Mouse (Mus musculus) retina, postnatal 1 day (tissue): ENCODE measurements around the gene Cfap54.

Source experiments
- DNase-seq: peaks from one replicate; pipeline ENCODE4 v3.0.0-alpha.2; 2012

The Cfap54 gene

GRCm38 (mm10) chr10:93095827-93096226 lies 14.4 kb upstream of the Cfap54 start:
- no peak for DNase-seq

DNA sequence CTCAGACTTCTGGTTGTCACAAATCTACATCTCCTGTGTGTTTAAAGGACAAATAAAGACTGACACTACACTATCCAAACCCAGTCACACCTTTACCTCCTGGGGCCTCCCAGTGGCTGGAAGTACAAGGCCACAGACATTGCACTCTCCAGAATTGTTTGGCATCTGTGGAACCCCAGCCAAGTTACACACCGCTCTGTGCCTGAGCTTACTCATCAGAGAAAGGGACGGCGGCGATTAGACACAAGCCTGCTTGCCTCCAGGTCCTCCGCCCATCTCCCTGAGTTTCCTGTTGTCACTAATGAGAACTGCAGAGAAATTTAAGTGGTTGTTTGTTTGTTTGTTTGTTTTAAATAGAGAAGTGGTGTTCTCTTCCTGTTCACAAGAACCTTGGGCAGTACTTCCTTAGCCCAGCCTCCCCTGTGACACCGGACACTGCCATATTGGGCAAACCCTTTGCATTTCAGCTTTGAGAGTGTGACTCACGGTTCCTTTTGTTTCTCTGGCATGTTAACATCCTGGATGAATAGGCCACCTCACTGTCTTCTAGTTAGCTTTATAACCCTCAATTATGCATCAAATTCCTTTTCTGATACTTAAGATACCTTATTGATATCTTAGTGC lies 13.7 kb upstream of the Cfap54 start:
- no peak for DNase-seq

- DNase-seq, result no peak
Observed at GRCm38 (mm10) chr10:93091928-93092327, 10.5 kb upstream of the Cfap54 start.

DNA sequence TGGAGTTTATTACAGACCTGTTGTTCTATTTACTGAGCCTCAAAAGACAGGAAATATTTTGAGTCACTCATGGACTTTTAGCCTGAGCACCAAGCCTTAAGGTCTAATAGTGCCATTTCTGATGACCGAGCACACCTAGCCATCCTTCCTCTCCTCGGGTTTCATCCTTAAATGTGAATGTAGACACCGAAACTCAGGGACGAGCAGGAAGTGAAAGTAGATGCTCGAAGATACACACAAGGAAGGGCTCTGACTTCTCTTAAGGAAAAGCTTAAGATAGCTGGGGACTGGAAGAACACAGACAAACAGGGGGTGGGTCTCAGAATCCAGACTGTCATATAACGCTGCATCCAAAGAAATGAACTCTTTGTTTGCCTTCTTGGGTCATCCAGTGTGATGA lies 8.8 kb upstream of the Cfap54 start:
- no peak for DNase-seq

DNA sequence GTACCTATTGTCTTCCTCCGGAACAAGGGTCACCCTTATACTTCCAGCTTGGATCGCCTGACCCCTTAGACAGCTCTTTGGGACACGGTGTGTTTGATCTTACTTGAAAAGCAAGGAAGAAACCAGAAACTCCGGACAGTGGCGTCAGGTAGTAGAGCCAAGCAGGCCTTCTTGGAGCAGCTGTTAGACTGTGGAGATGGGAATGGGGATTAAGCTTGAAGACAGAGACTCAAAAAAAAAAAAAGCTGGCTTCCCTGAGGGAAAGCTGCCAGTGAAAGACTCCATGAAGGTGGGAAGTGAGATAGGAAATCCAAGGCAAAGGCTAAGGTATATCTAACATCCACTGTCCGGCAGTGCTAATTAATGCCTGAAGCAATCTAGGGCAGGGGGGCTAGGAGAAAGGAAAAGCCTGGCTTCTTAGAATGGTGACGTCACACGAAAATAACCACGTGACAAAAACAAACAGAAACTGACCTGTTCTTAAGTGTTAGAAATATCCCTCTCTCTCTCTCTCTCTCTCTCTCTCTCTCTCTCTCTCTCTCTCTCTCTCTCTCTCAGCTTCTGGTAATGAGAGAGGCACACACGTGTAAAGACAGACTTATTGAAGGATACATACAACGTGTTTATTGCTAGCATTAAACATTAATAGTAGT lies 7.1 kb upstream of the Cfap54 start:
- no peak for DNase-seq

GRCm38 (mm10) chr10:93087504-93087903 lies 6.1 kb upstream of the Cfap54 start:
- DNase-seq, result no peak

- DNase-seq, result no peak
Observed at GRCm38 (mm10) chr10:93083963-93084340, 2.5 kb upstream of the Cfap54 start.

- DNase-seq, result peak; percentile 64
Observed at GRCm38 (mm10) chr10:93083198-93083962, 2.0 kb upstream of the Cfap54 start.

DNA sequence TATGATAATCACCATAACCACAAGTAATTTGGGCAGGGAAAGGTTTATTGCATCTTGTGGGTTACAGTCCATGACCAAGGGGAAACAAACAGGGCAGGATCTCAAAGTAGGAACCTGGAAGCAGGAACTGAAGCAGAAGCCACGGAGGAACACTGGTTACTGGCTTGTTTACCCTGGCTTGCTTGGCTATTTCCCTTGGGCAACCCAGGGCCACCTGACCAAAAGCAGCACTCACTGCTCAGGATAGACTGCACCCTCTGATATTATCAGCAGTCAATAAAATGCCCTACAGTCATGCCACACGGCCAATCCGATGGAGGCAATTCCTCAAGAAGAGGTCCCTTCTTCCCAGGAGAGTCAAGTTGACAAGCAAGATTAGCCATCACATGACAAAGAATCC lies 1.9 kb downstream of the Cfap54 start:
- no peak for DNase-seq

- no peak for DNase-seq
Observed at GRCm38 (mm10) chr10:93077935-93078479, 3.4 kb downstream of the Cfap54 start.

DNA sequence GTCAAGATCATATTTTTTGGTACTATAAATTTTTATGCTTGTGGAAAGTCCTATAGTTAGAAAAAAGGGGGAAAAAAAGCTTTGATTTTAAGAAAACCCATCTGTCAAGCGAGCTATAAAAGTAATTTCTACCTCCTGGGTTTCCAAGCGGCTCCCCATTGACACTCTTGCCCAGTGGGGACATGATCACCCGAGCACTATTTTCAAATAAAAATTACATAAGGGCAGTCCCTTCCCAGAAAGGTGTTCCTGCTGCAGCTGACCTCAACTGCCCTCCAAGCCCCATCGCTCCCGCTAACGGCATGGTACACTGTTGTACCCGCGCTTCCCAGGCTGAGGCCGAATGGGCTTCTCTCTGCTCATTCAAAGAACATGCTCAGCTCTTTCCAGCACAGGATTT lies 5.0 kb downstream of the Cfap54 start:
- DNase-seq, result no peak

DNA sequence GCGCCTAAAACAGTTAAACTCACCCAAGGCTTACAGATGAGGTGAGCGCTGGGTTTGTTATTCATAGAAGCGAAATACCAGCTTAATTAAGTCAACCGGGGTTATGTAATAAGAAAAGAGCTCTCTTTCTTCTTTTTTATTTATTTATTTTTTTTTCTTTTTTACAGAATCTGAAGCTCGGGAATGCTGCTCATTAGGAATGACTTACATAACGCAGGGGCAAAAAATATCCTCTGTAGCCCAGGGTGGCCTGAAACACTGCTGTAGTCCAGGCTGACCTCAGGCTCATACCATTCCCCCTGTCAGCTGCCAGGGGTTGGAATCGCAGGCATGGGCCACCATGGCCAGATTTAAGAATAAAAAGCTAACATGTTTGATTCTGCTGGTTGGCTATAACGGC lies 5.6 kb downstream of the Cfap54 start:
- no peak for DNase-seq

DNA sequence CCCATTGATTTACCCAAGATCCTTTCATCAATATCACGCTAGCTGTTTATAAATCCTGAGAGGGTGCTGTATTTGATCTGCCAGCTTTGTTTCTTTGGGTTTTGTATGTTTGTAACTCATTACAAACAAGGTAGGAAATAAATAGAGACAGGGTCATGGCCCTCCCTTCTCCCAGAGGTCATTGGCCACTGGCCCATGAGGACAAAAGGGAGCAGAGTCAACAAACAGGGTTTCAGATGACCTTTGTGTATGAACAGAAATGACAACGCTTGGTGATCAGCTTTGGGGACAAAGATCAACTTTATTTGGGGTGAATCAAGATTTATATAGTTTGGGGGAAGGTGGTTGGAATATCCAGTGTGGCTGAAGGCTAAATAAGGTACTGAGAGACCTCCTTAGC lies 8.6 kb downstream of the Cfap54 start:
- no peak for DNase-seq

GRCm38 (mm10) chr10:93071753-93072152 lies 9.7 kb downstream of the Cfap54 start:
- peak; percentile 49 for DNase-seq

DNA sequence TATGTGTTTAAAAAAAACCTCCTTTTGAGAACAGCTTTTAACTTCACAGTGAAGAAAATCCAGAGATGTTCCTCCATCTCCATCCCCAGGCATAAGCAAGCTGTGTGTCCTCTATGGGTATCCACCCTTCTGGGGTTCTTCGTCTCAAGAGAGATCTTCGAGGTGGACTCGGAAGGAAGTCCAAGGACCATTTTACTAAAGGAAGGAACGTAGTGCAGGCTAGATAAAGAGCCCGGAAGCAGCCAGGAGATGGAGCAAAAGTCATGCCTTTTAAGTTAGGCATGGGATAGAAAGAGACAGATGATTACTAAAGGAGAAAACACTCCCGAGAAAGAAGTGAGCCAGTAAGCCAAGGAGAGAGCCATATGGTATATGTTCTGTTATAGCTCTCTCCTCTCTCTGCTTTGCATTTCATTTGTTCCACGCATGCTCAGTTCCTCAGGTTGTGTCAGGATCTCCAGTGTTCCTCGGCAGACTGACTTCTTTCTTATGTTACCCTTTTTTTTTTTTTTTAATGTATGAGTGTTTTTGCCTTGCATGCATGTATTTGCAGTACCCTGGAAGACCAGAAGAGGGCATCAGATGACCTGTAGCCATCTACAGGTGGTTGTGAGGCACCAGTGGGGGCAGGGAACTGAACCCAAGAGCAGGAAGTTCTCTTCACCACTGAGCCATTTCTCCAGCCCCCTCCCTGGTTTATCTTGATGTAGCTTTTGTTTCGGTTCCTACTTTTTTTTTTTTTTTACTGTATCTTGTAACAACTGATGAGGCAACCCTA lies 11.1 kb downstream of the Cfap54 start:
- DNase-seq, result peak; percentile 57

DNA sequence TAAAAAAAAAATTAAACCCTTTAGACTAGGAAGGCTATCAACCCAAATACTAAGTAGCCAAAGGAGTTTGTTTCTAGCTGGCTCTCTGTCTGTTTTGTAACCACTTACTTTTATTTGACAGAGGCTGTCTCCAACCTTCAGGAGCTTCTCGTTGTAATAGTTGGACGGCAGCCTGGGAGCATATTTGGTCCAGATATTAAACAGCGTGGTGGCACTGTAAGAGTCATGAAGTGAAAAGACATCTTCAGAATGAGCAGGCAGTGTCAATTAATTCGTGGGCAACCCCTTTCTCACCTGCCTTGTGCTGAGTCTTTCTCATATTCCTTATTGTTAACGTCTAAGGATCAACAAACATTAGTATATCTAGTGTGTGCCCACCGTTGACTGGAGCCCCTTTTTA lies 11.7 kb downstream of the Cfap54 start:
- no peak for DNase-seq

DNA sequence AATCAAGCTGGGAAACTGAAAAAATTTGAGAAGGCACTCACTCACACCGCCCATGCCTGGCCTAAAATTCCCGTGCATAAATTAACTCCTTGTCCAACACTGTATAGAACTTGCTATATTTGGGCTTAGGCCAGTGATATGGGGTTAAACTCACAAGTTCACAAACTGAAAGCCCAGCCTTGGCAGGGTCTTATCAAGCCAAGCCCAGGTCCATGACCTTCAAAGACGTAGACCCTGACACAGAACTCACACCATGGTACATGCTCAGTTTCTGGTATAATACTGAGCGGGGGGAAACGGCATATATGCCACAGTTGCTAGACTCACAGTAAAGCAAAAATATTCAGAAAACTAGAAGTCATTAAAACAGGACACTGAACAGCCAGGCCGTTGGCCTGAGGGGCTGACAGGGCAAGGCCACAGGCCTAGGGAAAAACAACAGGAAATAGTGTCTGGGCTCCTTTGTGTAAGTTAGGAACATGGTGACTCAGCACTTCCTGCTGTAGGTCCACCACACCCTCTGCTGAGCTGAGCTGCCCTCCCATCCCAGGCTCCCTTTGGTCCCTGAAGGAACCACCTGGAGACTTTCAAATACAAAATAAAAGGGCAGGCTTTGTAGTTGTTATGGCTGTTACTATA lies 12.3 kb downstream of the Cfap54 start:
- no peak for DNase-seq

DNA sequence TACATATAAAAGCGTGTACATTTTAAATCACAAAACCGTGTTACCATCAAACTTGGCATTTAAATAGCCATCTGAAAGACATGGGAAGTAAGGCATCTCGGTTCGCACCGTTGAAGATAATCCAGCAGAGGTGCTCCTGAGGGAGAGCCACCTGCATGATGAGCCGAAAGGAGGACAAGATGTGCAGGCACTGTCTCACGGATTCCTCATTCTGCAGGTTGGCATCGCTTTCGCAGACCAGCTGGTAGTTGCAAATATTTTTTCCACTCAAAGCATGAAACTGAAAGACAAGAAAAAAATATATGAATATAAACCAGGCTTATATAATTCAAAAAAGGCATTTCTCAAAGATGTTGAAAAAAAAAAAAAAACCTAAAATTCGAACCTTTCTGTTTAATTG lies 16.4 kb downstream of the Cfap54 start:
- DNase-seq, result no peak

- DNase-seq, result no peak
Observed at GRCm38 (mm10) chr10:93063576-93063975, 17.8 kb downstream of the Cfap54 start.

DNA sequence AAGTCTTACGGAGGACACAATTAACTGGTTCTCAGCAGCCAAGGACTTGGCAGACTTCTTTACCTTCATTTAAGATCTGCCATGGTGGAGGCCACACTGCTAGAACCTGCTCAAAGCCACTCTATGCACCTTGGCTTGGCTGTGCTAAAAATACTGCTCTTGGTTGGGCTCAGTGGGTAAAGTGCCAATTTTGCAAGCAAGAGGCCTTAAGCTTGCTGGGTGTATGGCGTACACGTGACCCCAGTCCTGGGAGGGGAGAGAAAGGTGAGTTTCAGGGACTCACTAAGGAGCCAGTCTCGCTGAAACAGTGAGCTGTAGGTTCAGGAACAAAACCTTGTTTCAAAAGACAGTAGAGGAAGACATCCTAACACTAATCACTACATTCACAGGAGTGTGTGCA lies 19.0 kb downstream of the Cfap54 start:
- no peak for DNase-seq

- DNase-seq, result no peak
Observed at GRCm38 (mm10) chr10:93053867-93054266, 27.6 kb downstream of the Cfap54 start.

- no peak for DNase-seq
Observed at GRCm38 (mm10) chr10:93053315-93053714, 28.1 kb downstream of the Cfap54 start.
